Mouse (Mus musculus) cerebellum, adult 2 months (tissue): Measurements from ENCODE around the gene Josd1. TPM values are rescaled to one million over a fixed set of nuclear protein-coding genes. Genes with fewer than 3 reads are reported as not detected.

Experiments
- DNase-seq, 2 experiments: peaks; one replicate each; pipeline ENCODE4 v3.0.0; 2021
- H3K27ac ChIP-seq: fragments of 200-500 bp; 2 replicates; pipeline ENCODE4 v1.5.1; 2012; ENCODE audit warnings: low read length, control low read depth, inconsistent platforms; ENCODE audit not compliant: insufficient read depth
- H3K27me3 ChIP-seq: fragments of 200-500 bp; 2 replicates; pipeline ENCODE4 v1.6.1; 2012; ENCODE audit warnings: inconsistent platforms, mild to moderate bottlenecking, low read length, moderate library complexity; ENCODE audit not compliant: control insufficient read depth, insufficient read depth
- H3K4me1 ChIP-seq: fragments of 200-500 bp; 2 replicates; pipeline ENCODE4 v1.6.1; 2011; ENCODE audit warnings: low read length; ENCODE audit not compliant: control insufficient read depth, insufficient read depth
- H3K4me3 ChIP-seq: fragments of 200-500 bp; replicated peaks from 2 replicates; pipeline ENCODE3; 2011; ENCODE audit warnings: mild to moderate bottlenecking, low read depth, low read length, control low read depth; ENCODE audit not compliant: insufficient read depth
- CTCF ChIP-seq: fragments of 200-500 bp; IDR thresholded peaks from 2 replicates; pipeline ENCODE4 v1.5.1; 2011; ENCODE audit warnings: low read depth, mild to moderate bottlenecking, control low read depth, low read length, moderate library complexity, borderline replicate concordance; ENCODE audit not compliant: insufficient read depth
- POLR2A ChIP-seq: fragments of 200-500 bp; IDR thresholded peaks from 2 replicates; pipeline ENCODE4 v1.6.1; 2011; ENCODE audit warnings: low read length, control low read depth, borderline replicate concordance; ENCODE audit not compliant: insufficient read depth
- WGBS: fragments of 180-500 bp; shearing (Covaris S2); methylation state at CpG from one replicate; pipeline ENCODE4 v1.1.7; 2018; 5-methylcytosine and 5-hydroxymethylcytosine counted together
- polyA plus RNA-seq: library from polyadenylated mRNA; depleted of rRNA; stranded (reverse); fragments of >200 nt; gene quantifications from 2 replicates; pipeline ENCODE4 v1.2.3, GENCODE M21; 2012; rRNA removed

Josd1 gene
- polyA plus RNA-seq, 1 experiment, result 43.8 TPM

DNA sequence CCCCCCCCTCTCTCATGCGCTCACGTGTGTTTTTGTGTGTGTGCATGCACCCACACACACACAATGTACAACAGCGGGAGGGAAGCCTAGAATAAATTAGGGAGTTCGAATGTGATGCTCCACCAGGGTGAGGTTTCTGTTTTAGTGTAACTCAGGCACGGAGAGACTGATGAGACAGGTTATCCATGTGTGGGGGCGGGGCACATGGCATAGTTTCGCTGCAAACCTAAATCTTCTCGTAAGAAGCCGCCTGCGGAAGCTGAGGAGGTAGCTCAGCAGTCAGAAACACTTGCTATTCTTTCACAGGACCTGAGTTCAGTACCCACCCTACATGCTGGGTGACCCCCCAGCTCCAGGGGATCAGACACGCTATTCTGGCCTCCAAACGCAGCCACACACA is 39.6 kb downstream of the Josd1 start:
- Histone ChIP-seq H3K27me3 (no peaks in the 10 kb centered on the region), H3K4me1 (no peaks in the 10 kb centered on the region), H3K27ac (no peak overlapping the region), H3K4me3 (no peak overlapping the region)
- TF ChIP-seq CTCF (no peak), POLR2A (no peak)
- DNase-seq, result no peak
- WGBS, result 89% methylated on average over 12 of the region's 12 CpGs

DNA sequence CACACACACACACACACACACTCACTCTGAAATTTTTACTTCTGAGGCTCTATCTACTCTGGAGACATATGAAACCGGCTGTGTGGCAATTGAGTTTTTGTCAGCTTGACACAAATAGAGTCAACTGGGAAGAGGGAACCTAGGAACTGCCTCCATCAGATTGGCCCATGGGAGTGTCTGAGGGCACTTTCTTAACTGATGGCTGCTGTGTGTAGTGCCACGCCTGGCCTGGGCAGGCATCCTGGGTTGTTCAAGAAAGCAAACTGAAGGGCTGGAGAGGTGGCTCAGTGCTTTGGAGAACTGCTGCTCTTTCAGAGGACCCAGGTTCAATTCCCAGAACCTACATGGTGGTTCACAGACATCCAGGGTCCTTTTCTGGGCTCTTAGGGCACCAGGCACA is 42.2 kb downstream of the Josd1 start:
- no peak overlapping the region for H3K27ac ChIP-seq
- H3K27me3 ChIP-seq, result no peaks in the 10 kb centered on the region
- no peak overlapping the region for H3K4me3 ChIP-seq
- H3K4me1 ChIP-seq, result no peaks in the 10 kb centered on the region
- no peak for DNase-seq
- WGBS, result 82% methylated on average over 2 of the region's 2 CpGs
- no peak for TF ChIP-seq CTCF
- TF ChIP-seq POLR2A, result no peak

DNA sequence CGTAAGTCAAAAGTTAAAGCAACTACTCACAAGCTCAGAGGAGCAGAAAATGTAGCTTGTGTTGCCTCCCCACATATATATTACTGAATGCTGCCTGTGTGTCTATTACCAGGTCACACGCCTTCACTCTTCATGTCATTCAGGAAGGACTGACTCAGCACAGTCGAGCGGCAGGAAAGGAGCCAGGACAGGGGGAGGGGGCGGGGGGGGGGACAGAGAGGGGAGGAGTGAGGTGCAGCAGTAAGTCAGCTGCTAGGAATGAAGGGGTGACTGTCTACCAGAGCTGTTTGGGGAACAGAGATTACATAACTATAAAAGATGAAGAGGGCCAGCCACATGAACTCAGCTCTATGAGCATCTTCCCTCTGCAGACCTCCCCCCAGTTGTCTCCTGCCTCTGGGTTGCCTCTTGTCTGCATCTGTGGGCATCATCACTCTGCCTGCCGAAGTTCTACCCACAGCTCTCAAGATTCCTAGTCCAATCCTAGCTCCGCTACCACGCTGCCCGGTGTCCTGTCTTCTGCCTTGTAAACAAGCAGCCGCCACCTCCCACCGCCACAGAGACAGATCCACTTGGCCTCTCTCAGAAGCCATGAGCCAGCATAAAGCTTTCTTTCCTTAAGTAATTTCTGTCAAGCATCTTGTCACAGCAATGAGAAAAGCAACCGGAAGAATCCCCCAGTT is 46.4 kb downstream of the Josd1 start:
- H3K4me1 ChIP-seq, result no peaks in the 10 kb centered on the region
- TF ChIP-seq CTCF, result no peak
- no peak for TF ChIP-seq POLR2A
- no peak for DNase-seq
- H3K4me3 ChIP-seq, result no peak overlapping the region
- no peaks in the 10 kb centered on the region for H3K27me3 ChIP-seq
- no peak overlapping the region for H3K27ac ChIP-seq
- 71% methylated on average over 12 of the region's 12 CpGs for WGBS

DNA sequence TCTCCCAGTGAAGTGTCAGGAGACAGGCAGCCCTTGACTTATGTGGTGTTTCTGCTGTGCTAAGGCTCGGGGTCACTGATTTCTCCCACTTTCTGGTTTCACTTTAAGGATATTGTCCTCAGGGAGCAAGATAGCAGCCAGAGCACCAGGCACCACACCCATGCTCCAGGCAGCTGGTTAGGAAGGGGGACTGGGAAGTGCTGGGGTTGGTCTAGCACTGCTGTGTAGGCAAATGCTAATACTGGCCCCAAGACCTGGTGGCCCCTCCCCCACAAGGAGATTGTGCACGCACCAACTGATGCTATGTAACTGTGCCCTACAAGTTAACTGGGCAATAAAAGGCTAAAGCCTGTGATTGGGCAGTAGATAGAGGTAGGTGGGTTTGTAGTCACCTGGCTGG is 57.2 kb downstream of the Josd1 start:
- H3K4me3 ChIP-seq, result no peak overlapping the region
- TF ChIP-seq CTCF, result no peak
- no peak for TF ChIP-seq POLR2A
- H3K4me1 ChIP-seq, result no peaks in the 10 kb centered on the region
- no peaks in the 10 kb centered on the region for H3K27me3 ChIP-seq
- no peak overlapping the region for H3K27ac ChIP-seq
- 84% methylated on average over 2 of the region's 2 CpGs for WGBS
- DNase-seq, result no peak

Other genes starting within 250 kb of the Josd1 start
- 110 and 122 TPM in 2 replicates for gene Csnk1e, start 232.4 kb downstream of the Josd1 start, polyA plus RNA-seq
- gene Kcnj4, start 182.7 kb downstream of the Josd1 start, polyA plus RNA-seq, result 0.82 and 1.5 TPM in 2 replicates
- gene Kdelr3, start 171.5 kb downstream of the Josd1 start, polyA plus RNA-seq, result 1.7 and 2.5 TPM in 2 replicates
- gene Ddx17, start 141.2 kb downstream of the Josd1 start, polyA plus RNA-seq, result 414 and 429 TPM in 2 replicates
- gene Dmc1, start 82.8 kb downstream of the Josd1 start, polyA plus RNA-seq, result 1.2 and 1.4 TPM in 2 replicates
- gene Fam227a, start 29.0 kb downstream of the Josd1 start, polyA plus RNA-seq, result 8.5 and 9.5 TPM in 2 replicates
- gene Cby1, start 28.7 kb downstream of the Josd1 start, polyA plus RNA-seq, result 30.3 and 32.3 TPM in 2 replicates
- 99.9 and 106 TPM in 2 replicates for gene Tomm22, start 17.1 kb downstream of the Josd1 start, polyA plus RNA-seq
- gene Gtpbp1, start 2.9 kb upstream of the Josd1 start, polyA plus RNA-seq, result 52.5 and 59.5 TPM in 2 replicates
- 42.7 and 45.2 TPM in 2 replicates for gene Sun2, start 54.6 kb upstream of the Josd1 start, polyA plus RNA-seq
- gene Dnal4, start 89.9 kb upstream of the Josd1 start, polyA plus RNA-seq, result 55.1 and 56.7 TPM in 2 replicates
- 88.0 and 100 TPM in 2 replicates for gene Nptxr, start 116.8 kb upstream of the Josd1 start, polyA plus RNA-seq
- gene Npcd, start 146.3 kb upstream of the Josd1 start, polyA plus RNA-seq, result 1.7 and 4.1 TPM in 2 replicates
- 183 TPM in 2 replicates for gene Cbx6, start 146.8 kb upstream of the Josd1 start, polyA plus RNA-seq
- gene Apobec3, start 203.7 kb upstream of the Josd1 start, polyA plus RNA-seq, result 3.3 and 3.6 TPM in 2 replicates